Mouse (Mus musculus) embryonic fibroblast, embryonic 13.5 days (primary cell): ENCODE data around the gene Ctnna2.

Experiments used
- CTCF ChIP-seq: IDR thresholded peaks from 2 replicates; pipeline ENCODE4 v1.5.1; 2011; ENCODE audit warnings: mild to moderate bottlenecking, control low read depth, low read length, moderate library complexity, borderline replicate concordance; ENCODE audit not compliant: insufficient read depth
- POLR2A ChIP-seq: IDR thresholded peaks from 2 replicates; pipeline ENCODE4 v1.6.1; 2011; ENCODE audit warnings: low read depth, mild to moderate bottlenecking, control low read depth, low read length, moderate library complexity

DNA sequence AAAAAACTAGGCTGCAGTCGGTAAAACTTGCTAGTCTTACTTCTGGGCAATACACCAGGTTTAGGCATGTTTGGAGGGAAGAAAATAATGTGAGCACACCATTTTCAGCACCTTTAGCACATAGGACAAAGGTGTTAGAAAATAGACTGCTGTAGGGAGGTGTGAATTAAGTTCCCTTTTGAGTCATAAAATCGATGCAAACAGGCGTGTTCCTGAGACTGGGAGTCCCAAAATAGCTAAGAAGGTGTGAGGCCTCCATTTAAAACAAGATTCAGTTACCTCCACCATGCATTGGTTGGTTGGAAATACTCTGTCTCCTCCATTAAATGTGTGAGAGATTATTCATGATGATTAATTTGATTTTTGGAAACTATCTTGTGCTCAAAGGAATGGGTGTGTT is 50.1 kb downstream of the Ctnna2 start:
- TF ChIP-seq CTCF = no peak
- no peak for TF ChIP-seq POLR2A
